Mouse (Mus musculus) cerebellum, postnatal 36 days (tissue): Measurements from ENCODE around the gene Gja4.

Experiments used
- DNase-seq, 2 experiments: peaks; one replicate each; pipeline ENCODE4 v3.0.0; 2021 to 2022; ENCODE audit warnings: mixed read lengths in 2 of 2

The Gja4 gene

GRCm38 (mm10) chr4:127323651-127324050, 9.8 kb upstream of the Gja4 start:
- no peak for DNase-seq

- peak; percentile 54 to 78 for DNase-seq
Measured at GRCm38 (mm10) chr4:127319613-127320012, 5.8 kb upstream of the Gja4 start.

- DNase-seq: no peak
Measured at GRCm38 (mm10) chr4:127317143-127317542, 3.3 kb upstream of the Gja4 start.

- DNase-seq: no peak
Measured at GRCm38 (mm10) chr4:127315753-127316152, 1.9 kb upstream of the Gja4 start.

- DNase-seq: no peak
Measured at GRCm38 (mm10) chr4:127314585-127314984, 746 bp upstream of the Gja4 start.

GRCm38 (mm10) chr4:127312349-127312748, 1.5 kb downstream of the Gja4 start:
- DNase-seq: no peak

GRCm38 (mm10) chr4:127311561-127311960, 2.3 kb downstream of the Gja4 start:
- DNase-seq: peak in 1 of 2 experiments; percentile 28

- DNase-seq: no peak
Measured at GRCm38 (mm10) chr4:127306915-127307314, 6.9 kb downstream of the Gja4 start.

GRCm38 (mm10) chr4:127303796-127304195, 10.0 kb downstream of the Gja4 start:
- no peak for DNase-seq

GRCm38 (mm10) chr4:127300503-127300902, 13.3 kb downstream of the Gja4 start:
- no peak for DNase-seq

GRCm38 (mm10) chr4:127292631-127293030, 21.2 kb downstream of the Gja4 start:
- no peak for DNase-seq

- no peak for DNase-seq
Measured at GRCm38 (mm10) chr4:127289039-127289548, 24.7 kb downstream of the Gja4 start.

GRCm38 (mm10) chr4:127286907-127287306, 26.9 kb downstream of the Gja4 start:
- DNase-seq: no peak

GRCm38 (mm10) chr4:127279241-127279640, 34.6 kb downstream of the Gja4 start:
- DNase-seq: no peak

- no peak for DNase-seq
Measured at GRCm38 (mm10) chr4:127278451-127279001, 35.3 kb downstream of the Gja4 start.

GRCm38 (mm10) chr4:127264183-127264554, 49.7 kb downstream of the Gja4 start:
- DNase-seq: no peak

- DNase-seq: no peak
Measured at GRCm38 (mm10) chr4:127263438-127264182, 50.2 kb downstream of the Gja4 start.

- no peak for DNase-seq
Measured at GRCm38 (mm10) chr4:127261601-127262000, 52.2 kb downstream of the Gja4 start.
